Mouse (Mus musculus) urinary bladder, postnatal 4 days (tissue): ENCODE results near the gene Lamtor4.

Experiments
- DNase-seq, 2 experiments: peaks; one replicate each; pipeline ENCODE4 v3.0.0; 2021 to 2022; ENCODE audit warnings: low spot score in 2 of 2

The Lamtor4 gene

DNA sequence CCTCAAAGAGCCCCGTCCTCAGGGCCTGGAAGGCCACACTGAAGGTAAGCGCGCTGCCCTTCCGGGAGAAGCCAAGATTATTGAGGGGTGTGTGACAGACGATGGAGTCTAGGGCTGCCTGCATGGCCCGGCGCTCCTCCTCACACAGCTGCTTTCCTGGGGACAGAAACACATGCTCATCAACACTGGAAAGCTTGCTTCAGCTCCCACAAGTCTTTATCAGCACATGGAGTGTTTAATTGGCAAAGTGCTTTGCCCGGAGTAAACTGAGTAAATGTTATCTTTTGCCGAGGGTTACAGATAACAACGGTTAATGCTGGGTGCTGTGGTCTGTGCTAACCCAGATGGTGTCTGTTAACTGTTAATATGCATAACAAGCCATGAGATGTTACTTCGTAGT, 5.6 kb downstream of the Lamtor4 start:
- DNase-seq: peak in 1 of 2 experiments; percentile 28

DNA sequence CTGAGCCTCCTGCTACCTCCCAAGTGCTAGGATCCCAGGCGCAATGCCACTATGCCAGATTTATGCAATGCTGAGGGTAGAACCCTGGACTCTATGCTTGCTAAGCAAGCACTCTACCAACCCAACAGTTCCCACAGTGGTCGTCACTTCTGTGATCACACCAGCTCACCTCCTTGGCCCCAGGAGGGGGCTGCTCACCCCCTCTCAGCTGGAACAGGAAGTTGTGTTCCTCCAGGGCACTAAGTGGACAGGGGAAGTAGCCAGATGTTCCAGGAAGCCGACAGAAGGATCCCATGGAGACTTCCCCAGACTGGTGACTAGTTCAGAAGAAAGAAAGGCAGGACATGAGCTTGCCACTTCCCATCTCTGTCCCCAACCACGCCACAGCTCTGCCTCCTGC, 6.7 kb downstream of the Lamtor4 start:
- no peak for DNase-seq

DNA sequence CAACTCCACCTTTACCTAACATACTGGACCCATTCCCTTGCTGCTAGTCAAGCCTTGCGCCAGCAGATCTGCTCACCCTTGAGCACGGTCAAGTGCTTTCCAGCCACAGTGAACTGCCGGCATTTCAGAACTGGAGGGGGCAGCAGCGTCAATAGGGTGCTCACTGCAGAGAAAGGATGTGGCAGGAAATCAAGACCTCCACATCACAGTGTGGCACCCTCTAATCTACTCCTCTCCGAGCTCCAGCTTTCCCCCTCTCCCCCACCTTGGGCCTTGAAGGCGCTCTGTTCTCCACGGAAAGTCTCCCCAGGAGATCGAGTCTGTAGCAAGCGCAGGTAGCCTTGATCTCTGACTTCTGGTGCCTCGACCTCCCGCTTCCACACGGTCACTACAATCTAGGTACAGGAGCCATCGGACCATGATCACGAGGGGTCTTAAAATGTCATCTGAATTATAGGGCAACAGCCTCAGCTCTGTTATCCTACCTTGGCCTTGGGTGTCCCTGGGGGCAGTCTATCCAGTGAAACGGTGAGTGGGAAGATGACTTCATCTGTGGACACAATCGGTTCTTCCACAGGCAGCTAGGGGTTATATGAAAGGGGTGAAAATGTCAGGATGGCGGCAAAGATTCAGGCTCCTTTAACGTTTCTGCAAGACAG, 7.4 kb downstream of the Lamtor4 start:
- DNase-seq: no peak

DNA sequence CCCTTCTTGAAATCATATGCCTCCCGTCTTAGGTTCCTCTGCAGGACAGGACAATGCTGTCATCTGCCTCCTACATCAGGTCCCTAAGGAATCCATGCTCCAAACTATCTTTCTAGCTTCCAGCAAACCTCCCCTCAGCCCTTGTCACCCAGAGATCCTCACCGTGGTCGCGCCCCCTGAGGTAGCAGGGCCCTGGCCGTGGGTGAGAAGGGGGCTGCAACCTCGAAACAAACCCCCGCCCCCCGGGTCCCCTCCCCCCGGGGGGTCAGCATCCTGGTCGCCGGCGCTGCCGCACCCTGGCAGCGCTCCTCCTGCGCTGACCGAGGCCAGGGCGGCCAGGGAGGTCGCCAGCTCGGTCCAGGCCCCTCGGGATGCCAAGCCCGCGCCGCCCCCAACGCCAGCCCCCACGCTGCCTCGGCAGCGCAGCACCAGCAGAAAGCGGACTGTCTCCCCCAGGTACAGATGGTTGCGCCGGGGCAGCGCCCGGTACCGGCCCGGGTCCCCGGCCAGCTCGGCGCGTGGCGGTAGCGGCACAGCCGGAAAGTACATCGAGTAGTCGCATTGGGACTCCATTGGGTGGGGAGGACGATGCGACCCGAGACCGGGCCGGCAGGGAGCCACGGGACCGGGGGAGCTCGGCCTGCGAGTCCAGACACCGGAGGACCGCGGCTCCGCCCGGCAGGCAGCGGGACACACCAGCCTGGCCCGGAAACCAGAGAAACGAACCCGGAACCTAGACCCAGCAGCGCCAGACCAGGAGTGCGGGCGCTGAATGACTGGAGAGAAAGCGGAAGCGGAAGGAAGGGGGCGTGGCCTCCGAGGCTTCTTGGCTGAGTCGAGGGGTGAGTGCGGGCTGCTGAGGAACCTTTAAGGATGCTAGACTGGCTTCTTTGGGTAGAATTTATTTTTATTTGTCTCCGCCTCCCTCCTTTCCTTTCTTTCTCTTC, 8.3 kb downstream of the Lamtor4 start, which contains the start of gene BC037034:
TSS of gene BC037034 (minus strand) at position 774 of the 947 bp plus-strand sequence.
- DNase-seq: peak; percentile 85 to 93

DNA sequence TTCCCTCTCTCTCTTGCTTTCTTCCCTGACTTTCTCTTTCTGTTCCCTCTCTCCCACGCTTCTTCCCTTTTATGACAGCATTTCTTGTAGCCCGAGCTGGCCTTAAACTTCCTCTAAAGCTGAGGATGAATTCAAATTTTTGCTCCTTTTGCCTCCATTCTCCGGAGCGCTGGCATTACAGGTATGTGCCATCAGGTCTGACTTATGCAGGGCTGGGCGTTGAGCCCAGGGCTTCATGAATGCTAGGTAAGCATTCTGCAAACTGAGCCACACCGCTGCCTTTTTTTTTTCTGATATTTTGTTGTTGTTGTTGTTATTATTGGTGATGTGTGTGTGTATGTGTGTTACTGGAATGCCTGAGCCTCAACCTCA, 8.9 kb downstream of the Lamtor4 start:
- no peak for DNase-seq

DNA sequence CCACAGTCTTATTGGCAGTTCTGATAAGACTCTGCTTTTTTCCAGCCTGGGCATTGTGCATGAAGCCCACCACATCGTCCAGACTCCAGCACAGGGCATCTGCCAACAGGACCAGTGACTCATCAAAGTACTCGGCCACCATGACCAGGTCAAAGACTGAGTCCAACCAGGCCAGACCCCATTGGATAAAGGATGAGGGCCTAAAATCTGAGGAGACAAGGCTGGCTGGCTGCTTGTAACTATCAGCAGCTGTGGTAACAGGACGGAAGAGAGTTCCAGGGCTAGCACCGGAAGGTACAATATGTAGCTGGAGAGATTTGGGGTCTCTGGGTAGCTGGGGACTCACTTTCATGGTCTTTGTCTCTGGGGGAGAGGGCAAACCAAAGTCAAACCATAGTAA, 10.4 kb downstream of the Lamtor4 start:
- no peak for DNase-seq

DNA sequence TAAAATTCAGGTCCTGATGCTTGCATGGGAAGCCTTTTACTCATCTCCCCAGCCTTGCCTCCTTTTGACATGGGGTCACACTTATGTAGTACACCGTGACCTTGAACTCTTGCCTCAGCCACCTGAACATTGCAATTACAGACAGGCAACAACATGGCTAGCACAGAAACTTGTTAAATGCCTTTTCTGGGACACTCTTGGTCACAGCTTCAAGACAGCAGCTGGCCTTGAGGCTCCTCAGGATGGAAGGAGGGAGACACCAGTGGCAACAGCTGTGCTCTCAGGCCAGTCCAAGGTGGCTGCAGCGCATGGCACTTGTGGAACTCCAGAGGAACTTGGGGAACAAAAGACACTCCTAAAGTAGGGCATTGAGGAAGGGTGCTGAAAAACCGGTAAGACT, 11.8 kb downstream of the Lamtor4 start:
- DNase-seq: no peak

DNA sequence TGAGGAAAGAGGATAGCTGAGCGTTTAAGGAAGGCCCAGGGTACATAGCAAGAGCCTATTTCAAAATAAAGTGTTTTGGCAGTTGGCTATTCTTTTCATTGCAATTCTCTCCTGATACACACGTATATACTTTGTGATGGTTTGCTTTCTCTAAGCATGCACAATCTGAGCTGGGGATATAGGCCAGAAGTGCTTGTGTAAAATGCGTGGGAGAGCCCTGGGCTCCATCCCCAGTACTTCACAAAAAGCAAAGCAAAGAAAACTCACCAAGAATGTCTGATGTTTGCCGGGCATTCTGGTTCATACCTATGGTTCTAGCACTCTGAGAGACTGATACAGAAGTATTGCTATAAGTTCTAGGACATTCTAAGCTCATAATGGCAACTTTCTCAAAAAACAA, 13.7 kb downstream of the Lamtor4 start:
- no peak for DNase-seq

DNA sequence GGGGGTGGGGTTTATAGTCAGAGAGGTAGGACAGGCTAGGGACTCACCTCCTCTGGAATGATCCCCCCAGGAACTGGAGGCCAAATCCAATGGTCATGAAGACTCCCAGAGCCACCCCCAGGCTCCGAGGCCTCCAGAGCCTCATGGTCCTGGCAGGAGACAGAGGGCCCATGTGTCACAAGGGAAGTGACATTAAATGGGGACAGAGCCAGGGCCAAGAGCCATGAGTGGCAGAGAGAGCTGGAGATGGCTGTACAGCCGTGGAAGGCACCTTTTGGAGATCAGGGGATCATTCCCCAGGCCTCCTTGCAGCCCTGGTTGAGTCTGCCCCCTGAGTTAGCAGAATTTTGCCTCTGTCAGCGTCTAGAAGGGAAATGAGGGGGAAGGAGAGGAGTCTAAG, 15.9 kb downstream of the Lamtor4 start:
- no peak for DNase-seq

DNA sequence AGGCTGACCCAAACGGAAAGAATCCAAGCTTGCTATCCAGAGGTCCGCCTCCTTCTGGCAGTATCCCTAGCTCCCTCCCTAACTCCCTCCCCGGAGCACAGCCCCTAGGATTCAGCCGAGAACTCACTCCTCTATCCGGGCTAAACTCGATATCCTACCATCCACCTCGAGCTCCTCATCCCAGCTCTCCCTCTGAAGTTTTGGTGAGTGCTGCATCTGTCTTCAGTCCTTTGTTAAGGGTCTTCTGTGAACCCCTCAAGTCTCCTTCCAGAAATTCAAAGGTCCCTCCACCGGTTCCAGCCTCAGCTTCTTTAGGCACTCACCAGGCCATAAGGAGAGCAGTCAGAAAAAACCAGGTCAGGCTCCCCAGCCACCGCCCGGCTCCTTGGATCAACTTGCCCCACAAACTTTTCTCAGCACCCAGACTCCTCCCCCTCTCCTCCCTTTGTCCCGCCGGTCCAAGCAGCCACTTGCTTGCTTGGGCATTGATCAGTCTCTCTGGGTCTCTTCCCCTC, 17.2 kb downstream of the Lamtor4 start, which contains the start of gene Gal3st4:
TSS of gene Gal3st4 (minus strand) at position 432 of the 515 bp plus-strand sequence.
- no peak for DNase-seq

DNA sequence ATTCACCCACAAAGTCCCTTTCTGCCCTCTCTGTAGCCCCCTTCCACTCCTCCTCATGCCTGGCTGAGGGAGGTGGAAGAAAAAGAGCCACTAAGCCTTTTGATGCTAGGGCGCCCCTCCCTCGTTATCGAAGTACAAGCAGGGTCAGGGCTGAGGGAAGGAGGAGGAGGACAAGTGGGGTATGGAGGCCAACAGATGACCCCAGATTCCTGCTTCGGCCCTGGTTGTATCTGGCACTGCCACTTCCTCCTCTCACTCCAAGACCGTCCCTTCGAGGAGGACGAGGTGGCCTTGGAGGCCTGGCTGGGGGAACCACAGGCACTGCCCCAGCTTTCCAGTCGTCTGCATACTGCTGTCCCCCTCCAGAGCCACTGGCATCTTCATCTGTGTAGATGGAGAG, 18.9 kb downstream of the Lamtor4 start:
- DNase-seq: no peak

DNA sequence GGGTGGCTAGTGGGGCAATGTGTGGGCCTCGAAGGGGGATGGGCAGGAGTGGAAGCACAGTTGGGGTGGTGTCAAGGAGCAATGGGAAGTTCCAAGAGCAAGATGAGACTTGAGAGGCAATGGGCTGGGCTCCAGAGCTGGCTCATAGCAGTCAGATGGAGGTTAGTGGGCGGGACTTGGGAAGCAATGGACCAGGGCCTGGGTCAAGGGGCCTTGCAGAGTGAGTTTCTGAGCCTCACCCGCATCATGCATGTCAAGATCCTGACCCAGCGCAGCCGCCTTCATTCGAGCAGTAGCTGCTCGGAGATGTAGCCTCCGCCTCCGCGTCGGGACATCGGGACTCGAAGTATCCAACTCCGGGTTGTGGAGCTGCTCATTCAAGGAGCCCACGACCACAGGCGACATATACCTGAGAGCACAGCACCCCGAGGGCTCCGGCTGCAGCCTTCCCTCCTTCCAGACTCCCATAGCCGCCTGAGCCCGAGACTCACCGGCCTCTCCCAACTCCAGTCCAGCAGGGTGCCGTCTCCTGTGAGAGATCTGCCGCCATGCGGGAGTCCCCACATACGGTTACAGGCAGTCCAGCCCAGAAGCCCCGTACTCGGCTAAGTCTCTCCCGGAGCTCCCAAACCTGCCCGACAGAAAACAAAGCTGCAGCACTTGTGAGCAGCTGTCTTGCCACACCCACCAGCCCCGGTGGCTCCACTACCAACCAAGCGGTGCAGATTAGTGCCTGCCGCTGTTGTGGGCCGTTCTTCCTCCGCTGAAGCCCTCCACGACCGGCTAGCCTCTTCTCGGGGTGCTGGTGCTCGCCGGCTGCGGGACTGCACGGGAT, 20.2 kb downstream of the Lamtor4 start:
- no peak for DNase-seq

DNA sequence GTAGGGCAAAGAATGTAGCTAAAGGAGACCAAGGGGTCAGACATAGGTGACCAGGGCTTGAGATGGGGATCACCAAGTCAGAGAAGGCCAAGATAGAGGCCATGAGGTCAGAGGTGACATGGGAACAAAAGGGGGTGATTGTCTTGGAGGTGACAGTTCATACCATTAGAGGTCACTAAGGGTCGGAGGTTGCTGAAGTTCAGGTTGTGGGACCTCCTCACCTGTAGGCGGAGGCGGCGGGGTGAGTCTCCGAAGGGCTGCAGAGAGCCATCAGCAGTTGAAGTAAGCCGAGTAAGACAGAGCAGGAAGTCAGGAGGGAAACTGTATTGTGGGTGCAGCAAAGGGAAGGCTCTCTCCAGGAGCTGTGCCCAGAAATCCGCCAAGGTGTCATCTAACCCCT, 22.7 kb downstream of the Lamtor4 start:
- DNase-seq: no peak

DNA sequence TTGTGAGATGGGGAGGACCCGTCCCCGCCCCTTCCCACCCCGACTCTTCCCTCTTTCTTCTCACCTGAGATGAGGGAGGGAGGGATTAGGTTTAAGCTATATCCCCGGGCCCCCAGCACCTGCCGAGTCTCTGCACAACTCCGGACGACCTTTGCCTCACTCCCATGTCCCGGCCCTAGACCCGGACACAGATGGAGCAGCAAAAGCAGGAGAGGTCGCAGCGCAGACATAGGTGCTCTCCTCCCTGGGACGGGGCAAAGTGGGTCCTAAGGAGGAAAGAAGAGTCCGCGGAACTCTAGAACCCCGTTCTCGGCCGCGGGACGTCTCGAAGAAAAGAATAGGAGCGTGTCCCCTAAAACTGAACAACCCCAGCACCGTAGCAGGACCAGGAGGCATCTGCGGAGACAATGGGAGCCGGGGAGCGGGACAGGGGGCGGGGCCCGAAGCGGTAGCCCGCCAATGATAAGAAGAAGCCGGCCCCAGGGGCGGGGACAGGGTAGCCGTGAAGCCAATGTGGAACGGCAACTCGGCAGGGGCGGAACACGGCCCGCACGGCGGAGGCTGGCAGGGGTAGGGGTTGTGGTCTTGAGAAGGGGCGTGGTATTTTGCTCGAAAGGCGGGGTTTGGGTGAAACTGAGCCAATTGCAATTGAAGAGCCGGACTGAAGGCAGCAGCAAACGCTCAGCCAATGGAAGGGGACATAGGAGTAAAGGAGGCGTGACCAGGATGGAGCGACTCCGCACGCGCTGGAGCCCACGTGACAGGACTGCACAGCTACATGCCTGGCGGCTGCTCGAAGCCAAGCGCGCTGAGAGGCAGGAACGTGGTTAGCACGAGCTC, 24.5 kb downstream of the Lamtor4 start, which contains the start of the genes Gm43720, Gpc2 and Stag3:
TSS of gene Gm43720 (minus strand) at position 374 of the 840 bp plus-strand sequence.
TSS of gene Gpc2 (minus strand) at position 421 of the 840 bp plus-strand sequence.
TSS of gene Stag3 (plus strand) at position 656 of the 840 bp plus-strand sequence.
- peak; percentile 88 to 90 for DNase-seq

DNA sequence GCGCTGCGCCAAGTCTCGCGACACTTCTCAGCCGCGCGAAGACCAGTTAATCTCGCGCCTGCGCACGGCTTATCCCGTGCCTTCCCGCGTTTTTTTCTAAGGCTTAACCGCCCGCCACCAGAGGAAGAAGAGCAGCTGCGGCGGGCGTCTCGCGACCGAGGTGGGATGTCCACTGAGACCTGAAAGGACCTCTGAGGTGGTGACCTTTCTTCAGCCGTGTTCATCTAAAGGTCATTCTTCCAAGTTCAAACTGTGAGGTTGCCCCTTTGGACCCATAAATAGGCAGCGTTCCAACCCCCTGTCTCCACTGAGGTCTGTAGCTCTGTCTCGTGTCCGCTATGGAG, 25.1 kb downstream of the Lamtor4 start:
- DNase-seq: no peak

DNA sequence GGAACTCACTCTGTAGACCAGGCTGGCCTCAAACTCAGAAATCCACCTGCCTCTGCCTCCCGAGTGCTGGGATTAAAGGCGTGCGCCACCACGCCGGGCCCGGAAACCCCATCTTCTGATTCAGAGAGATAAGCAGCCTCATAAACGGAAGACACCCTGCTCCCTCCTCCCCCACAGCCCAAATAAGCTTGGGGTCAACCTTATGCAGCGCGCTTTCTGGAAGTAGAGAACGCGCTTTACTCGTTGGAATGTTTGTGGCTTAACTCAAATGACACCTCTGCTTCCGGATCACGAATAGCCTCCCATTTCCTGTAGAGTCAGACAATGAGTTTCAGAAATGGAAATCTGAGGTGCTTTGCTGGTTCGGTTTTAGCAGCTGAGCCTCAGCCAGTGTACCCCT, 25.5 kb downstream of the Lamtor4 start:
- DNase-seq: no peak

DNA sequence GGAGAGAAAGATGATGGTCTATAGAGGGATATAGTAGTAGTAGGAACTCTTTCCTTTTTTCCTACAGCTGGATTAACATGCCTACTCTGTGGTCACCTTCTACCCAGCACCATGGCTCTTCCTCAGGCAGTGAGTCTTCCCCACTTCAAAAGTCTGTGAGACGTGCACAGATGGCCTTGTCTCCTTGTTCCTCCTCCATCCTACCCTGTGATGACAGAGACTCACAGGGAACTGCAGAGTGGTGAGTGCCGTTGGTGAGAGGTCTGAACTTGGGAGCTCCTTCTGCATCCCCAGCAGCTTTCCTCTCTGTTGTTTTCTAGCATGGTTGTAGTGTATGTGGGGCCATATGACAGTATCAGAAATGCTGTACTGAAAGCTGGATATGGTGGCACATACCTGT, 26.5 kb downstream of the Lamtor4 start:
- DNase-seq: no peak

DNA sequence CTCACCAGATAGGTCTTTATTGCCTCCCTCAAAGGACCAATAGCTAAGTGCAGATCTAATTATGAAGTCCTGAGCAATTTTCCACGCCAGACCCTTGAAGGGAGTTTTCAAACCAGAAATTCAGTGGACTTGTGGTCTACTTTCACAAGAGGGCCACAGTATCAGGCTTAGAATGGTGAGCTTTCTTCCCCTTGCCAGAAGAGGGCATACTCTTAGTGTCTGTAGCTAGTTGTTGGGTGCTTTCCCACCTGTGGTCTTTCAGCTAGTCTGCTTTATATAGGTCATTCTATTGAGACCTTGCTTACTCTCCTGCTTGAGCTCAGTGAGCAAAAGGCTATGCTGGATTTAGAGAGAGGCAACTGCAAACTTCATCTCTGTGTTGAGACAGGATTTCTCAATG, 28.3 kb downstream of the Lamtor4 start:
- DNase-seq: no peak

DNA sequence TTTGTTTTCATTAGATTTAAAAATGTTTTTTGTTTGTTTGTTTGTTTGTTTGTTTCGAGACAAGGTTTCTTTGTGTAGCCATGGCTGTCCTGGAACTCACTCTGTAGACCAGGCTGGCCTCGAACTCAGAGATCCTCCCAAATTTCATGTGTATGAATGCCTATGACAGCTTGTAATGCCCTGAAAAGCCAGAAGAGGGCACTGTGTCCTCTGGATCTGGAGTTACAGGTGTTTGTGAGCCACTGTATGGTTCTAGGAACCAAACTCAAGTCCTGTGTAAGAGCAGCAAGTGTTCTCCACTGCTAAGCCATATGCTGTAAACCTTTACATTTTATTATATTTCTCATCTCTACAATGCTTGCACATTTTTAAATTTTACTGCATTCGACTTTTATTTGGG, 32.6 kb downstream of the Lamtor4 start:
- no peak for DNase-seq

DNA sequence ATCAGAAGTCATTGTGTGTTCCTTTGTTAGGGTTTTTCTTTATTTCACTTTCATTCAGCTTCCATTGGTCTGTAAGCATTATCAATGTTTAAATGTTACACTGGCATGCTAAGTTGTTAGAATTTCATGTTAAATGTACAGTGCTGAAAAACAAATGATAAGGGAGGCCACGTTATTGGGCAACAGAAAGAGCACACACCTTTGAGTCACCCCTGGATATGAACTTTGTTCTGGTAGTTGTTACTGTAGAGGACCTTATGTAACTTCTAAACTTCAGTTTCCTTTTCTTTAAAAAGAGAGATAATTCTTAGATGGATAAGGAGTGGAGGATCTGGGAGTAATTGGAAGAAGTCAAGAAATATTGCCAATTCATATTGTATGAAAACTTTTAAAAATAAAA, 36.4 kb downstream of the Lamtor4 start:
- DNase-seq: no peak

DNA sequence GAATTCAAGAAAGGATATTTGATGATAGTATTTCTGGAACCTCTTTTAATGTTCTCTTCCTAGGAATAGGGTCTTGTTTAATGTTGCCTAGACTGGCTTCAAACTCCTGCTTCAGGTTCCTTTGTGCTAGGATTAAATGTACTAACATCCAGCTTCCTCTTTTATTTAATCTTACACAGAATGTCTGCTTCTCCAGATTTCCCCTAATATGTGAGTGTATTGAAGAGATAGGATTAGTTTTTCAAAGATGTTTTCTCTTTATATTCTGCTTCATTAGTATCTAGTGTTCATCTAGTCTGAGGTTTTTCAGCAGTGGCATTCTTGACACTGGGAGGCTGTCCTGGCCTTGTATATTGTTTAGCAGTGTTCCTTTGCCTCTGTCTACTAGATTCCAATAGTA, 38.9 kb downstream of the Lamtor4 start:
- no peak for DNase-seq
